Mouse (Mus musculus): ENCODE measurements at regions not wholly inside any gene's neighbourhood (a gene's known extent, or its start where the extent isn't known, plus 50 kb on each side); places are given as distances from the start of the nearest gene placed in this dataset.

- 85% methylated on average over 7 of the region's 7 CpGs for WGBS
- no peak overlapping the region for H3K4me3 ChIP-seq (replicated peaks)
- no peak overlapping the region for H3K4me2 ChIP-seq
- H3K36me3 ChIP-seq: no peaks in the 10 kb centered on the region
- no peak for ATAC-seq (ENCODE audit: insufficient number of reproducible peaks, insufficient read depth, low FRiP score, low TSS enrichment, low read depth)
- H3K9ac ChIP-seq (replicated peaks): no peak overlapping the region
- no peaks in the 10 kb centered on the region for H3K9me3 ChIP-seq
- H3K27ac ChIP-seq: no peak overlapping the region
- peaks cover 15% of the 10 kb centered on the region for H3K4me1 ChIP-seq (replicated peaks)
- no peaks in the 10 kb centered on the region for H3K27me3 ChIP-seq
Measured at GRCm38 (mm10) chr16:24341736-24342135, 51.6 kb upstream of the Lpp start.

DNA sequence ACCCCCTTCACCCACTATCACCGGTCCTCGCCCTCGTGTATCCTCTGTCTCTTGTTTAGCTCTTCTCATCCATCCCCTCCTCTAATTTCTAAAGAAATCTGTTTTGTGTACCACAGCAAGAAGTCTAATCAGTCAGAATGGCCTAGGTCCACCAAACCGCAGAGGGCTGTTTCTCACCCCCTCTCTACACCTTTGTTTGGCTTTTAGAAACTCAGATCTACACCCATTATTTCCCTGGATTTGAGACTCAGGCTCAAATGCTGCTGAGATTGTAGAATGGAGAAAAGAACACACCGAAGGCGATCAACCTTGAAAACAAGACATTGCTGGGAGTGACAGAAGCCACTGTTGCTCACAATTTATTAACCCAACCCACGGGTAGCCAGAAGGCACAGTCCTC, 52.7 kb upstream of the Lpp start:
- no peak overlapping the region for H3K4me3 ChIP-seq (replicated peaks)
- H3K9me3 ChIP-seq: no peaks in the 10 kb centered on the region
- H3K27ac ChIP-seq: no peak overlapping the region
- no peaks in the 10 kb centered on the region for H3K36me3 ChIP-seq
- WGBS: 83% methylated on average over 7 of the region's 7 CpGs
- H3K4me2 ChIP-seq: no peak overlapping the region
- no peak overlapping the region for H3K9ac ChIP-seq (replicated peaks)
- peaks cover 12% of the 10 kb centered on the region for H3K4me1 ChIP-seq (replicated peaks)
- no peaks in the 10 kb centered on the region for H3K27me3 ChIP-seq
- no peak for ATAC-seq (ENCODE audit: insufficient number of reproducible peaks, insufficient read depth, low FRiP score, low TSS enrichment, low read depth)

- Histone ChIP-seq H3K36me3 (no peaks in the 10 kb centered on the region), H3K4me2 (no peak overlapping the region), H3K27ac (no peak overlapping the region), H3K9me3 (no peaks in the 10 kb centered on the region), H3K27me3 (no peaks in the 10 kb centered on the region), H3K4me1 (replicated peaks) (peaks cover 12% of the 10 kb centered on the region), H3K4me3 (replicated peaks) (no peak overlapping the region), H3K9ac (replicated peaks) (no peak overlapping the region)
- WGBS: 33% methylated on average over 10 of the region's 10 CpGs
- no peak for ATAC-seq (ENCODE audit: insufficient number of reproducible peaks, insufficient read depth, low FRiP score, low TSS enrichment, low read depth)
Measured at GRCm38 (mm10) chr16:24339320-24340265, 53.7 kb upstream of the Lpp start.

GRCm38 (mm10) chr16:24338404-24338803, 54.9 kb upstream of the Lpp start:
- no peak for ATAC-seq (ENCODE audit: insufficient number of reproducible peaks, insufficient read depth, low FRiP score, low TSS enrichment, low read depth)

DNA sequence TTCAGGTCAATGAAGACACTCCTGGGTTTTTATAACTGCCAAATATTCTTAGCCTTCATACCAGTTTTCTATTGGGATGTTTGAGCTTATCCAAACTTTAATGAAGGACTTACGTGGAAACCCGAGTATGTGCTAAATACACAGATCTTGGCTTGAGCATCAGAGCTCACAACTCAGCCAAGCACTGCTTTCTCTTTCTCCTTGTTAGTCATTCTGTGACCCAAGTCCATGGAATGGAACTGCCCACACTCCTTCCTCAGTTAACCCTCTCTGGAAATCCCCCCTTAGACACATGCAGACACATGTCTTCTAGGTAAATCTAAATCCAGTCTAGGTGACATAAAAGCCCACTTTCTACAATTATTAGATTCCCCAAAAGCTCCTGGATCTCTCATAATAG, 58.9 kb upstream of the Lpp start:
- 80% methylated on average over 2 of the region's 2 CpGs for WGBS
- Histone ChIP-seq H3K4me3 (replicated peaks) (no peak overlapping the region), H3K9me3 (no peaks in the 10 kb centered on the region), H3K27me3 (no peaks in the 10 kb centered on the region), H3K27ac (no peak overlapping the region), H3K9ac (replicated peaks) (no peak overlapping the region), H3K4me1 (replicated peaks) (peaks cover 5% of the 10 kb centered on the region), H3K36me3 (no peaks in the 10 kb centered on the region), H3K4me2 (no peak overlapping the region)
- ATAC-seq (ENCODE audit: insufficient number of reproducible peaks, insufficient read depth, low FRiP score, low TSS enrichment, low read depth): no peak

More at GRCm38 (mm10) chr16:24338404-24338803, 54.9 kb upstream of the Lpp start:
- H3K4me2 ChIP-seq: no peak overlapping the region
- WGBS: 95% methylated on average over 7 of the region's 7 CpGs
- H3K27ac ChIP-seq: no peak overlapping the region
- H3K4me3 ChIP-seq (replicated peaks): no peak overlapping the region
- H3K4me1 ChIP-seq (replicated peaks): peaks cover 12% of the 10 kb centered on the region
- no peaks in the 10 kb centered on the region for H3K27me3 ChIP-seq
- H3K9me3 ChIP-seq: no peaks in the 10 kb centered on the region
- no peaks in the 10 kb centered on the region for H3K36me3 ChIP-seq
- H3K9ac ChIP-seq (replicated peaks): no peak overlapping the region

GRCm38 (mm10) chr16:24331446-24332020, 61.8 kb upstream of the Lpp start:
- Histone ChIP-seq H3K9me3 (no peaks in the 10 kb centered on the region), H3K36me3 (no peaks in the 10 kb centered on the region), H3K9ac (replicated peaks) (no peak overlapping the region), H3K4me3 (replicated peaks) (no peak overlapping the region), H3K27ac (no peak overlapping the region), H3K4me1 (replicated peaks) (no peaks in the 10 kb centered on the region), H3K4me2 (no peak overlapping the region), H3K27me3 (no peaks in the 10 kb centered on the region)
- ATAC-seq (ENCODE audit: insufficient number of reproducible peaks, insufficient read depth, low FRiP score, low TSS enrichment, low read depth): no peak
- 88% methylated on average over 13 of the region's 13 CpGs for WGBS

DNA sequence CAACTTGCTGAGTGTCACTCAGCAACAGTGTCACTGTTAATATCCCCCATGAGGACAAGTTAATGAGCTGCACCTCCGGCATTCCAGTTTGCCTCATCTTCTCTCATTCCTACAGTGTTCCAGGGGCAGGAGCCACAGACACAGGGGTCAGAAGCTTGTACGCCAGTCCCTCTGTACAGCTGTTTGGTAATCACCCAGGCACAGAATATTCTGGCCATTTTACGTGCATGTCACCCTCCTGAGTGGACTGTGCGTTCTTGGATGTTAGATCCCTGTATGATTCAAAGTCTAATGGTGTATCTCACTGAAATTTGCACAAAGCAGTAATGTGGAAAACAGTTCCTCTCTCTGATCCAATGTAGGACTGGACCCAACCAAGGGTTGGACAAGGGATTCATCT, 66.7 kb upstream of the Lpp start:
- 83% methylated on average over 4 of the region's 4 CpGs for WGBS
- H3K4me3 ChIP-seq (replicated peaks): no peak overlapping the region

DNA sequence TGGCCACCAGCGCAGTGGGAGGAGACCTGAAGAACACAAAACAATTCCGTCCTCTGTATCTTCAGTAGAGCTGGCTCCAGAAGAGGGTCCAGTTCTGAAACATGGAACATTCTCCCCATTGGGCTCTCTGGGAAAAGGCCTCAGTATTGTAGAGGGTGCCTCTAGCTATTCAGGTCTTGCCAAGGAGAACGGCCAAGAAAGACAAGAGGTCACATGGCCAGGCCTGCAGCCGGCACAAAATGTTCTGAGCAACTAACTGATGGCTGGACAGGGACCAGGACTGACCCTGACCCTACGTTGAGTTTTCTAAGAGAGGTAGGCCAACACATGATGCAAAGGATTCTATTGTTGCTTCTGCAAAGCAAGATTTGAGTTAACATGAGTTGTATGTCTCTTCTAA, 67.3 kb upstream of the Lpp start:
- H3K4me2 ChIP-seq: no peak overlapping the region
- WGBS: 92% methylated on average over 5 of the region's 5 CpGs
- H3K9me3 ChIP-seq: no peaks in the 10 kb centered on the region

More for the DNA sequence above, 66.7 kb upstream of the Lpp start:
- H3K27ac ChIP-seq: no peak overlapping the region
- H3K4me1 ChIP-seq (replicated peaks): no peaks in the 10 kb centered on the region
- no peaks in the 10 kb centered on the region for H3K9me3 ChIP-seq
- no peaks in the 10 kb centered on the region for H3K27me3 ChIP-seq
- H3K36me3 ChIP-seq: no peaks in the 10 kb centered on the region
- no peak for ATAC-seq (ENCODE audit: insufficient number of reproducible peaks, insufficient read depth, low FRiP score, low TSS enrichment, low read depth)
- no peak overlapping the region for H3K9ac ChIP-seq (replicated peaks)
- H3K4me2 ChIP-seq: no peak overlapping the region

GRCm38 (mm10) chr16:24324917-24325316, 68.4 kb upstream of the Lpp start:
- Histone ChIP-seq H3K27ac (no peak overlapping the region), H3K4me1 (replicated peaks) (no peaks in the 10 kb centered on the region), H3K27me3 (no peaks in the 10 kb centered on the region), H3K4me3 (replicated peaks) (no peak overlapping the region), H3K9me3 (no peaks in the 10 kb centered on the region), H3K4me2 (no peak overlapping the region), H3K36me3 (no peaks in the 10 kb centered on the region), H3K9ac (replicated peaks) (no peak overlapping the region)
- ATAC-seq (ENCODE audit: insufficient number of reproducible peaks, insufficient read depth, low FRiP score, low TSS enrichment, low read depth): no peak
- WGBS: 86% methylated on average over 2 of the region's 2 CpGs

More for the DNA sequence above, 67.3 kb upstream of the Lpp start:
- H3K4me1 ChIP-seq (replicated peaks): no peaks in the 10 kb centered on the region
- no peaks in the 10 kb centered on the region for H3K36me3 ChIP-seq
- ATAC-seq (ENCODE audit: insufficient number of reproducible peaks, insufficient read depth, low FRiP score, low TSS enrichment, low read depth): no peak
- no peak overlapping the region for H3K27ac ChIP-seq
- no peak overlapping the region for H3K4me3 ChIP-seq (replicated peaks)
- H3K27me3 ChIP-seq: no peaks in the 10 kb centered on the region
- H3K9ac ChIP-seq (replicated peaks): no peak overlapping the region

GRCm38 (mm10) chr16:24318723-24319437, 74.4 kb upstream of the Lpp start:
- Histone ChIP-seq H3K27ac (no peak overlapping the region), H3K4me3 (replicated peaks) (no peak overlapping the region), H3K4me2 (no peak overlapping the region), H3K27me3 (no peaks in the 10 kb centered on the region; the same call in 1 of the 2 replicates), H3K9me3 (no peaks in the 10 kb centered on the region), H3K4me1 (replicated peaks) (no peaks in the 10 kb centered on the region), H3K36me3 (no peaks in the 10 kb centered on the region), H3K9ac (replicated peaks) (no peak overlapping the region)
- no peak for ATAC-seq (ENCODE audit: insufficient number of reproducible peaks, insufficient read depth, low FRiP score, low TSS enrichment, low read depth)
- WGBS: 83% methylated on average over 8 of the region's 8 CpGs

Data from limb, embryonic 12.5 days (tissue).